Comparison of ENCODE assay signal across 20 mouse cellular contexts in genomic region chr2:130784939-130785338, GRCm38 (mm10).
DNase-seq lines count a peak whose midpoint lies in the region; ATAC-seq and TF ChIP-seq lines count a peak whose summit lies in the region.
"Had no signal": no experiment of that assay in that cellular context is flagged by ENCODE, and none has a peak within 500 bp of the region (broad histone marks: within the 10 kb centered on the region; RNA-seq: fewer than 3 reads in every experiment).

No protein-coding gene starts in this region.

- H3K4me3 ChIP-seq in forebrain, postnatal 0 days (ENCODE audit: low read depth, low read length) = no peak overlapping the region
- H3K4me3 ChIP-seq in forebrain, embryonic 12.5 days (replicated peaks) = no peak overlapping the region
- H3K4me3 ChIP-seq: embryonic facial prominence, embryonic 10.5 days; forebrain, embryonic 15.5 days; heart, embryonic 13.5 days; hindbrain, embryonic 13.5 days had no signal

- no peaks in the 10 kb centered on the region for H3K27me3 ChIP-seq in forebrain, postnatal 0 days (ENCODE audit: insufficient read depth, low read length)
- H3K27me3 ChIP-seq in forebrain, embryonic 12.5 days = no peaks in the 10 kb centered on the region
- H3K27me3 ChIP-seq: forebrain, embryonic 15.5 days; heart, embryonic 13.5 days; hindbrain, embryonic 13.5 days had no signal

- TF ChIP-seq CTCF in forebrain, postnatal 0 days (IDR thresholded peaks at IDR 0.05; ENCODE audit: low read depth) = no peak

- DNase-seq in heart, adult 11 months = peak; percentile 88
- no peak for DNase-seq in heart, postnatal 25 days (ENCODE audit: low spot score)
- peak; percentile 5 for DNase-seq in lung, postnatal 36 days
- DNase-seq in lung, adult 18-20 months = no peak
- DNase-seq in forebrain, postnatal 0 days = no peak
- DNase-seq: adrenal gland, adult 8-10 months; adrenal gland, postnatal 36 days; cerebellum, adult 11-12 months; cerebellum, adult 9-10 months; cerebellum, postnatal 36 days; gastrocnemius, postnatal 14 days; heart, postnatal 4 days had no signal

- no peak overlapping the region for H3K27ac ChIP-seq in forebrain, postnatal 0 days (ENCODE audit: low read depth, low read length)
- no peak overlapping the region for H3K27ac ChIP-seq in forebrain, embryonic 12.5 days
- H3K27ac ChIP-seq: embryonic facial prominence, embryonic 10.5 days; forebrain, embryonic 15.5 days; heart, embryonic 13.5 days; hindbrain, embryonic 13.5 days; hindbrain, postnatal 0 days had no signal

- no peaks in the 10 kb centered on the region for H3K9me3 ChIP-seq in forebrain, postnatal 0 days (ENCODE audit: low read length)
- no peaks in the 10 kb centered on the region for H3K9me3 ChIP-seq in forebrain, embryonic 12.5 days
- H3K9me3 ChIP-seq: embryonic facial prominence, embryonic 10.5 days; forebrain, embryonic 15.5 days; heart, embryonic 13.5 days; hindbrain, embryonic 13.5 days had no signal

- no peaks in the 10 kb centered on the region for H3K4me1 ChIP-seq in forebrain, postnatal 0 days (ENCODE audit: insufficient read depth)
- H3K4me1 ChIP-seq in forebrain, embryonic 12.5 days = no peaks in the 10 kb centered on the region
- H3K4me1 ChIP-seq: embryonic facial prominence, embryonic 10.5 days; forebrain, embryonic 15.5 days; heart, embryonic 13.5 days; hindbrain, embryonic 13.5 days had no signal

- no peak overlapping the region for H3K4me2 ChIP-seq in forebrain, postnatal 0 days (ENCODE audit: low read depth)
- H3K4me2 ChIP-seq in forebrain, embryonic 12.5 days = no peak overlapping the region
- H3K4me2 ChIP-seq: forebrain, embryonic 15.5 days; heart, embryonic 13.5 days; hindbrain, embryonic 13.5 days had no signal

- peak; percentile 69 for ATAC-seq in common myeloid progenitor, adult 5-6 weeks (replicated peaks; ENCODE audit: low read depth, poor library complexity, severe bottlenecking)
- ATAC-seq in megakaryocyte progenitor cell, adult 5-6 weeks (replicated peaks; ENCODE audit: poor library complexity) = peak; percentile 74
- no peak for ATAC-seq in forebrain, postnatal 0 days
- ATAC-seq in forebrain, embryonic 12.5 days (ENCODE audit: low FRiP score) = no peak
- ATAC-seq: forebrain, embryonic 15.5 days; hindbrain, postnatal 0 days had no signal

- peaks cover 88% of the 10 kb centered on the region for H3K36me3 ChIP-seq in forebrain, postnatal 0 days (ENCODE audit: insufficient read depth)
- peaks cover 75% of the 10 kb centered on the region for H3K36me3 ChIP-seq in forebrain, embryonic 12.5 days (replicated peaks)

- 86% methylated on average over 3 of the region's 3 CpGs for WGBS in forebrain, postnatal 0 days
- 77% methylated on average over 3 of the region's 3 CpGs for WGBS in forebrain, embryonic 12.5 days

- intact Hi-C loops in heart, postnatal 25 days (cut with DNase I) = no loop called here

- no peak overlapping the region for H3K9ac ChIP-seq in forebrain, postnatal 0 days
- no peak overlapping the region for H3K9ac ChIP-seq in forebrain, embryonic 12.5 days
- H3K9ac ChIP-seq: forebrain, embryonic 15.5 days; heart, embryonic 13.5 days; hindbrain, embryonic 13.5 days had no signal

Comparison
In these comparisons a context has a peak if more than half of its experiments do, and no peak if none do; other contexts are left out.
1. DNase-seq: peak in heart, adult 11 months (single experiment) and lung, postnatal 36 days (single experiment); none in heart, postnatal 25 days (single experiment), lung, adult 18-20 months (0 of 2) and forebrain, postnatal 0 days (single experiment).
2. ATAC-seq: peak in common myeloid progenitor, adult 5-6 weeks (single experiment) and megakaryocyte progenitor cell, adult 5-6 weeks (single experiment); none in forebrain, postnatal 0 days (single experiment) and forebrain, embryonic 12.5 days (single experiment).